Mouse (Mus musculus) inflammation-experienced regulatory T-cells, adult 6 months (primary cell): Measurements from ENCODE around the gene Rdh16f1. TPM values are rescaled to one million over a fixed set of nuclear protein-coding genes. Genes with fewer than 3 reads are reported as not detected.

Experiments used
- ATAC-seq: one replicate; pipeline ENCODE4 v1.8.0; 2017
- polyA plus RNA-seq, 3 experiments: library from polyadenylated mRNA; unstranded; fragments of 100-300 nt; shearing (Covaris generic); gene quantifications; one replicate each; pipeline ENCODE4 v1.2.1; 2017

Rdh16f1 gene
- polyA plus RNA-seq, result 1 to 10 TPM in 1 of 3 experiments, under 1 TPM in 1, not detected in 1; 0.36 to 1.1 TPM

DNA sequence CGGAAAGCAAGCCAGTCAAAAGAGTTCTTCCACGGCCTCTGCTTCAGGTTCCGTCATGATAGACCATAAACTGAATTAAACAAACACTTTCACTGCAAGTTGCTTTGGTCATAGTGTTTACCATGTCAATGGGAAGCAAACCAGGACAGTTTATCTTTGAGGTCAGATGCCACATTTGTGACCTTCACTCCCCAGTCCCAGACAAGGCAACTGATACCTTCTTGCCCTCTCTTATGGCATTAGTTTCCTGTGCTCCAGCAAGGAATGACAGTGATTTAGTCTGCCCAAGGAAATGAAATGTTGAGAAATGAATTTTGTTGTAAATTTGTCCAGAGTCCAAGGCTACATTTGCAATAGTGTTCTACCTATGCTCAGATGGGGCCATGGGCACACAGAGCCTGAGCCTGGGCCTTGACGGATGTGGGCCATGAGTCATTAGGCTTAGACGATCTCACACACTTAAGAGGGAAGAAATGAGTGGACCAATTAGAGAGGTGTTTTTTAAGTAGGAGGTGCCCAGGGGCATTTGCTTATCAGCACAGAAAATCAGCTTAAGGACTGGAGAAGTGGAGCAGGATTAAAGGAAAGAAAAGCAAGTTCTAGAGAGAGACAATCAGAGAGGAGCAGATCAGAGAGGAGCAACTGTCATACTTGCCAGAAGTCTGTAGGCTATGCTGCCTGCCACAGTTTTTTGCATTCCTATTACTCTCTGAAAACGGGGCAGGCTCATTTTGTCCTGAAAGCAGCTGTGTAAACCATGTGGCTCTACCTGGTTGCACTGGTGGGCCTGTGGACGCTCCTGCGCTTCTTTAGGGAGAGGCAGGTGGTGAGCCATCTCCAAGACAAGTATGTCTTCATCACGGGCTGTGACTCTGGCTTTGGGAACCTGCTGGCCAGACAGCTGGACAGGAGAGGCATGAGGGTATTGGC lies at the start of gene Rdh16f1, which contains the start of gene Rdh1:
Gene Rdh16f1, plus strand, starts transcription at position 607 of the 930 bp plus-strand sequence.
Gene Rdh1, plus strand, starts transcription at position 541 of the 930 bp plus-strand sequence.
- ATAC-seq, result peak; percentile 75

DNA sequence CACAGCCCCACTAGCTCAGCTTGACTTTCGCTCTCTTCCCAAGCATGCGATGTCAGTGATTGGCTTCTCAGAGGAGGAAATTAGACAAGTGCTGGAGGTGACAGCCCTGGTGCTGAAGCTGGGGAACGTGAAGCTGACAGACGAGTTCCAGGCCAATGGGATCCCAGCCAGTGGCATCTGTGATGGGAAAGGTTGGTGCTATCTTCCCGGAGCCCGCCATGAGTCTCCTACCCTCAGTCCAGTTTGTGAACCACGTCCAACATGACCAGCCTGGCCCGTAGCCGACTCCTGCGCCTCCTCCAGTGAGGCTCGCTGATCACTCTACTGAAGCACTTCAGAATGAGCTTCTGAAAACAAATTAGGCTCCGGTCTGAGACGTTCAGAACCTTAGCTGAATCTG lies 49.3 kb upstream of the Rdh16f1 start:
- ATAC-seq, result no peak

DNA sequence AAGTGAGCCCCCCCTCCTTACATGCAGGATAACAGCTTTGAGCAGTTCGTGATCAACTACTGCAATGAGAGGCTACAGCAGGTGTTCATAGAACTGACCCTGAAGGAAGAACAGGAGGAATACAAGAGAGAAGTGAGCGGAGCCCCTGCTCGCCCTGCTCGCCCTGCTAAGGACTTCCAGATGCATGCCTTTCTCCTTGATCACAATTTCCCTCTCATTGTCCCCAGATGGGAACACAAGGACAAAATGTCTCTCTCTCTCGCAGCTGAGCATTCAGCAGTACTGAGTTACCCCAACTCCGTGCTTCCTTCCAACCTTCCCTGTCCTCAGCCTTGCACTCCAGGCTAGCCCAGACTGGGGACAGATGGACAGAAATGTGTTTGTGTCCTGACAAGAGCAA lies 46.9 kb upstream of the Rdh16f1 start:
- no peak for ATAC-seq

DNA sequence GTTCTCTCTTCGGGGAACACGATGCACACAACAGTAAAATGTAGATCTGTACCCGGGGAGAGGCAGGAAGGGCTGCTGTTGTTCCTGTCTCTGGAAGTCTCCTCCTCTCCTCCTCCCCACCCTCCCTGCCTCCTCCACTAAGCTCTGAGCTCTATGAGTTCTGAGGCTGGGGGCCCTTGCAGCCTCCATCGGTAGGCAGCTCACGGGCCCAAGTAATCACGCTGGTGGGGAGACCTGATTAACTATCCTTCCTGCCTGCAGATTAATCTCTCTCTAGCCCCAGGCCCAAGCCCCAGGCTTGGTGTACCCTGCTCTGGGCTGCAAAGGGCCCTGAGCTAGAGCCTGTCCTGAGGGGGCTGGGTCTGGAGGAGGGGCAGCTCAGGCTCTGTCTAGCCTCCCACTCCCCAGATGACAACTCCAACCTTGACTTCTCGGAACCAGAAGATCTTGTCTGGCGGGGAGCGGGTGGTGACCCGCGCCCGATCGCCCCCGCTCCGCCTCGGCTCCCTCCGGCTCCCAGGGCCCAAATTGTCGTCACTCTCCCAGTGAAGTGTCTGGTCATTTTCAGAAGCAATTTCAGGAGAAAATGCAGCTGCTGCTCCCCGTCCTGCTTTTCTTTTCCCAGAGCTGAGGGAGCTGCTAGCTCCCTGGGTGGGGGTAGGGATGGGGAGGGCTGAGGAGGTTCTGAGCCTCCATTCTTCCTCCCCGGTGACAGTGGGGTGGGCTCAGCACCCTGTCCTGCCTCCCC lies 37.7 kb upstream of the Rdh16f1 start:
- no peak for ATAC-seq

DNA sequence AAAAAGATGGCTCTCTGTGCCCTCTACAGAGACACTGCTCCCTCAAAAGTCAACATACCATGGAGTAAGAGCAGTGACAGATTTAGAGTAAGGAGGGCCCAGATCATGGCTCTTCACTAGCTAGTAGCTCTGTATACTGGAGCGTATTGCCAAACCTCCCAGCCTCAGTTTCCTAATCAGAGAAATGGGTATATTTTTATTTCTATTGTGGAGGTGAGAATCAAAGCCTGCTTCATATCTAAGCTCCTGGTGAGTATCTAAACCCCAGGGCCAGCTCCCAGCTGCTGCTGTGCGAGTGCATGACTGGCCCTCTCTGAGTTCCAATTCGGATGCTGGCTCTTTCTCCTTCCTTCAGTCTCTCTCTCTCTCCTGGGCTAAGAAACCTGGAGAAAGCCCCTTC lies 35.4 kb upstream of the Rdh16f1 start, which contains the start of gene Tac2:
Gene Tac2, plus strand, starts transcription at position 301 of the 400 bp plus-strand sequence.
- ATAC-seq, result no peak

DNA sequence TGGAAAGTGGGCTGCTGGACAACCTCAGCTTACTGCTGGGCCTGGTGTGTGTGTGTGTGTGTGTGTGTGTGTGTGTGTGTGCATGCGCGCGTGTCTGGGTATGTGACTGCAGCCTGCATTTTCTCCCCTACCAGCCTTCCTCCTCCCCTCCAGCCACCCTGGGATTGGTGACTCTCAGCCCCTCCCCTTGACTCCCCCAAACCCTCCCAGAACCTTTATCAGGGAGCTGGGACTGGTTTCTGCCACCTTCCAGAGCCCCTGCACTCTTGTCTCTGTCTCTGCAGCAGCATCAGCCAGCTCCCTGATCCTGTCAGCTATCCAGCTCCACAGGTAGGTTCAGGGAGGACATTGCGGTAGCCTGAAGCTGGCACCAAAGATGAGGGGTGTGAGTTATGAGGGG lies 34.5 kb upstream of the Rdh16f1 start:
- ATAC-seq, result no peak

DNA sequence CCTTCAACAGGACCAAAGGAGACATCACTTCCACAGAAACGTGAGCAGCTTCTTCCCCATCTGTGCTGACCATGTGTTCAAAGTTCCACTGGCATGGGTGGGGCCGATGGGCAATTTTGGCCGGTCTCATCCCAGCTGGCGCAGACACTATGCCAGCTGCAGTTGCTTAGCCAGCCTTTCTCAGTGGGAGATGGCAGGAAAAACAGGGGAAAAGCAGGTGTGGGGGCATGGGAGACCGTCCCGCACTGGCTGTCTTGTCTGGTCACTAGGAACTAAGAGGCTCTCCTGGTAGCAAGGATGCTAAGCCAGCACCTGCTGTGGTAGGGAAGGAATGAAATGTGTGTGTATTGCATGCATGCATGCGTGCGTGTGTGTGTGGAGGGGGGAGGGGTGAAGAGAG lies 31.1 kb upstream of the Rdh16f1 start:
- no peak for ATAC-seq

DNA sequence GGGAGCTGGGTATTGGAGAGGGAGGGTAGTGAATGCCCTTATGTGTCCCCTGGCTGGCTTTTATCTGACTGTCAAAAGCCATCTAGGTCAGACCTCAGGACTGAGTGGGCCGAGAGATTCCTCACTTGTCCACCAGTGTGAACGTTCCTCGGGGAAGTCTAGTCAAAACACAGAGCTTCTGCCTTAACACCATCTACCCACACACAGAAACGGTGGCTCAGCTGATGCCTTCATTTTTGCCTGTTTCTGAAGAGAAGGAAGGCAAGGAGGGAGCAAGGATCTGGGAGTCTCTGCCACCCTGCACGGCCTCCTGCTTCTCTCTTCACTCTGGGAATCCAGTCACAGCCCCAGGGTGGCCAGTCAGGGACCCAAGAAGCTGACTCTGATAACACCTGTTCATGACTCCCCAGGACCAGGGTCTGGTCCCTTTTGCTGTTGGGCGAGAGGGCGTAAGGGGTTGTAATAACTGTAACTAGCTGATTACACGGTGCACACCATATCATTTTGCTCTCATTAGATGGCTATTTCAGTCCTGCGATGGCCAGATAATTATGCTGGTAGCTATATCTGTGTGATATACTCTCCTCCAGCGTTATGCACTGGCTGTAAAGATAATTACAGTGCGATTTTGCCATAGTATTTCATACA lies 29.2 kb upstream of the Rdh16f1 start:
- no peak for ATAC-seq

DNA sequence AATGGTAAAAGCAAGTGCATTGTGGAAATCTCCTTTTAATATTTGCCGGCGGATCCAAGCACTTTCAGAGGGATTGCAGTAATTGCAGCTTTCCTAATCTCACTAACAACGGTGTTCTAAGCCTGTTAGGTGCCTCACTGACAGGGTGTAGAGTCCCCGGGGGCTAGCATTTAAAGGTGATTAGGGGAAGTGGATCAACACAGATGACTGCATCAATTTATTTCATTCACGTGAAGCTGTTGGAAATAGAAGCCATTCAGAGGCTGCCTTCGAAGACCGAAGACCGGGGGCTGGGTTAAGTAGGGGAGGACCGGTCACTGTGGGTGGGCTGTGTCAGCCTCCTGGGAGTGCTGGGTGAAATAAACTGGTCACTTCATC lies 28.7 kb upstream of the Rdh16f1 start:
- no peak for ATAC-seq

DNA sequence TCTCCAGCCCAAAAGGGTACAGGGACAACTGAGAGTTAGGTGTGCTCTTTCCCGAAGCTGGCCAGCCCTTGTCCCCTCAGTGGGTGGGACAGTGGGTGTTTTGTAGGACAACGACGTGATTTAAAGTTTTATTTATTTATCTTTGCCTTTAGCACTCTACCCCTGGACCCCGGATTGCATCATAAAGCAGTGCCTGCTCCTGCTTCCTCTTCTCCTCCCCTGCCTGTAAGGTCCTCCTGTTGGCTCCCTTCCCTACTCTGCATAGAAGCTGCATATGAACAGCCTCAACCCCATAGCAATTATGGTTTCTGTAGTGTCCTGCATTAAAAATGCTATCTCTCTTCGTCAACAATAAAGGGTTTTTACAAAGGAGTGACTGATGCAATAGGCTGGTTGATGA lies 28.2 kb upstream of the Rdh16f1 start:
- ATAC-seq, result no peak

DNA sequence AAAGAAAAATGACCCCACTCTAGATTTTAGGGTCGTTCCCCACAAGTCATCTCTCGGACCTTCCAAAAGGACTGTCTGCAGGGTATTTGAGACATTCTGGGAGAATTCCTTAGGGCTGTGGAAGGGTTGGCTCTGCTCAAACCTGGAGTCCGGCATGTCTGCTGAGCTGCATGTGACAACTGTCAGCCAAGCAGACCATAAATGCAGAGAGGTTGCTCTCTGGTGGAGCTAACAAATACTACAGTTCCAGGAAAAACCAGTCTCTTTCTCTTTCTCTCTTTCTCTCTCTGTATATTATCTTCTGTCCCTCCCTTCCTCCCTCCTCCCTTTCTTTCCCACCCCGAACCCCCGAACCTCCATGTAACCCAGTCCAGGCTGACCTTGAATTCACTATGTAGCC lies 25.2 kb upstream of the Rdh16f1 start:
- ATAC-seq, result no peak

DNA sequence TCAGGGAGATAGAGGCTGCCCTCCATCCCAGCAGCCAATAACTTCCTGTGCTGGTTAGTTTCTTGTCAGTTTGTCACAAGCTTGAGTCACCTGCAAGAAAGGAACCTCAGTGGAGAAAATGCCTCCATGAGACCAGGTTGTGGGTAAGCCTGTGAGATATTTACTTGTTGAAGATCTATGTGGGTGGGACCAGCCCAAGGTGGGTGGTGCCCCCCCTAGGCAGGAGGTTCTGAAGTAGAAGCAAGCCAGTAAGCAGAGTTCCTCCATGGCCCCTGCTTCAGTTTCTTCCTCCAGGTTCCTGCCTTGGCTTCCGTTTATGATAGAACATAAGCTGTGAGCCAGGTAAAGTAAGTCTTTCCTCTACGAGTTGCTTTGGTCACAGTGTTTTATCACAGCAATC lies 23.3 kb upstream of the Rdh16f1 start:
- ATAC-seq, result no peak

DNA sequence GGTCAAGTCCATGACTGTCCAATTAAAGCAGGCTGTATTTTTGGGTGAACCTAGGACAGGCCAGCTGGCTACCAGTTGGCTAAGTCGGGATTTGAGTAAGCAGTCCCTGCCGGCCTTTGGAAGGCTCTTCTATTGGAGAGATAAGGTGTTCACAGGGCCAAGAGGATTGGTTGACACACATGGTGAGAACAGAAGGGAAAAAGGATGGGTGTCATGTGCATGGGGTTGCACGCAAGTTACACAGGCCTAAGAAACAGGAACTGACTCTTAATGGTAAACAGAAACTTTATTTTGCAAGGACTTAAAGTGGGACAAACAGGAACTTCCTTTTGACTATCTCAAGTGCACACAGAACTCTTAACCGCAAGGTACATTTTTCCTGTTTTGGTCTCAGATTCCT lies 22.7 kb upstream of the Rdh16f1 start:
- ATAC-seq, result no peak

DNA sequence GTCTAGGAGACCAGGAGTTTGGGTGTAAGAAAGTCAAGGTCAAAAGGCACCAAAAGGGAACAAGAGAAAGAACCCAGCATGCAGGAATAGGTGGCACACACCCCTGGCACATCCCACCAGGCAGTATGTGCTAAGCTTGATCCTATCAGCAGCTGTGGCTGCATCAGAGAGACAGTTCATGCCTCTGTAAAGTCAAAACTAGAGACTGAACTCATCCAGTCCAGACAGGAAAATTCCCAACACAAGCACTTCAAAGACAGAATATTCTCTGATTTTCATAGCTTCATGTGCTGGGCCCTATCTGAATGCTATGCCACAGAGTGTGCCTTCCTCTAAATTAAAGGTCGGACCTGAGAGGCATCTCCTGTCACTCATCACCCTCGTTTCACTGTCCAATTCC lies 22.0 kb upstream of the Rdh16f1 start:
- ATAC-seq, result no peak

DNA sequence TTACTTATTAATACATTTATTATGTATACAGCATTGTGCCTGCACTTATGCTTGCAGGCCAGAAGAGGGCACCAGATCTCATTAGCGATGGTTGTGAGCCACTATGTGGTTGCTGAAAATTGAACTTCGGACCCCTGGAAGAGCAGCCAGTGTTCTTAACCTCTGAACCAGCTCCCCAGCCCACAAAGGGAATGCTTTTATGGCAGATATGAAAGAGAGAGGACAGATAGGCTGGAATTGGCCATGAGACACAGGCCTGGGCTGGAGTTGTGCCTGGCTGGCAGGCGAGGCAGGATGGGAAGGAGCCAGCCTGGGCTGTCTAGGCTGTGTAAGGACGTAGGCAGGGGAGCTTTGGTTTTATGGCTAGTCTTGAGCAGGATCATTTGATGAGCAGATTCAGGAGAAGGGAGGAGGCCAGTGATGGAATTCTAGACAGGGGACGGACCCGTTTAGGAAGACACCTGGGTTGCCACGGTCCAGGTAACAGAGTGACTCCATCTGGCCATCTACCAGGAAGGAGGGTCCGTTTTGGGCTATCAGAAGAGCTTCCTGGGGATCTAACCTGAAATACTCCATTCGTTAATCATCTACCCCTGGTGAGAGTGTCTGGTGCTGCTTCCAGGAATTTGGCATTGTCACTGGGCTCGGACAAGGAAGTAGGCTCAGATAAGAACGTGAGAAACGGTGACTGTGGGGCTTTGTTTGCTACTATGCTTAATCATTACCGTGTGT lies 21.3 kb upstream of the Rdh16f1 start:
- no peak for ATAC-seq

DNA sequence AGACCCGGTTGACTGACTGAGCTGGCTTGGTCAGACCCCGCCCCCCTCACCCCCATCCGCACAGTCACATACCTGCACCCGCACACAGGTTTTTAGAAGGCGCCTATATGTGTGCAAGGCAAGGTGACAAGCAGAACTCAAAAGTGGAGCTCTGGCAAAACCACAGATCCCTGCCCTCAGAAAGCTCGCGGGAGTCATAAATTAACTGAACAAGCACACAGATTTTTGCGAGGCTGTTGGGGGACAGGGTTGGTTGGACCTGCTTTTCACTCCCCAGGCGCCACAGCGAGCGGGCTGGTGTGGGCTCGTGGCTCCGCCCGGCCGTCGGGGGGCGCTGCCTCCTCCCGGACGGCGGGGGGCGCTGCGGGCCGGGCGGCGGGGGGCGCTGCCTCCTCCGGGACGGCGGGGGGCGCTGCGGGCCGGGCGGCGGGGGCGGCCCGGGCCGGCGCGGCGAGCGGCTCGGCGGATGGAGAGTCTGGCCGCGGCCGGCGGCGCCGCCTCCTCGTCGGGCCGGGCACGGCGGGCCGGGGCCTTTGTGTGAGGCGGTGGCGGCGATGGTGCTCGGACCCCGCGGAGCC lies 20.4 kb upstream of the Rdh16f1 start, which contains the start of gene Zbtb39:
Gene Zbtb39, plus strand, starts transcription at position 456 of the 578 bp plus-strand sequence.
- ATAC-seq, result peak; percentile 69

DNA sequence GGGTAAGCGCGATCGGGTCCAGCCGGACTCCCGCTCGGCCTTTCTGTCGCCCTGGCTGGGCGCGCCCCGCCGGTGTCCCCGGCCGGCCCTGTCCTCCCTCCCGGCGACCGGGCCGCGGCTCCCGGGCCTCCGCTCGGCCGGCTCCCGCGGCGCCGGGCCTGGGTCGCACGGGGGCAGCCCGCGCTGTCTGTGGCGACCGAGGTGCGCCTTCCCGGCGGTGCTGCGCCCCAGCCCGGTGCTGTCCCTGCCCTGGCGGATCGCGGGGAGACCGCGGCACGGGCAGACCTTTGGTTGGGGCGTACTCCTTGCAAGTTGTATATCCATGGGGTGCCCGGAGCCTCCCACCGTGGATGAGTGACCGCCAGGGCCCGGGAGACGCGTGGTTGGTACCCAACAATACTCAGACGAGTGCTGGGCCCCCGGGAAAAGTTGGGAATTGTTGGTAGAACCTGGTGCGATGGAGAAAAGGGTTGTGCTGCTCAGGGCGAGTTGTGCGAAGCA lies 19.9 kb upstream of the Rdh16f1 start:
- ATAC-seq, result peak; percentile 54

DNA sequence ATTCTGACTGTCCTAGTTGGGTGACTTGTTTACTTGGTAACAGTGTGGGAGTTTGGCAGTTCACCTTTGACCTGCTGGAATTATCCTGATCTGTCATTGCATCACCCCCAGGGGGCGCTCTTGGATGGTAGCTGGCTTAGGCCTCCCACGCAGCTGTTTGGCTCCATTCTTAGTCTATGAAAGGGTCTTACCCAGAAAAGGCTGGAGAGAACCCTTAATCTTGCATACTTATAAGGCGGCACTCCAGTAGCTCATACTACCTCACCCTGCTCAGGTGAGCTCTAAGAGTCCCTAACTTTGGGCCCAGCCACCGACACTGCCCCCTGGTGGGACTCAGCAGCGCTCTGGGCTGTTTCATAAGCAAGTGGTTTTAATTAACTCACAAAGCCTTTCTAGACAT lies 14.9 kb upstream of the Rdh16f1 start:
- ATAC-seq, result peak; percentile 44

DNA sequence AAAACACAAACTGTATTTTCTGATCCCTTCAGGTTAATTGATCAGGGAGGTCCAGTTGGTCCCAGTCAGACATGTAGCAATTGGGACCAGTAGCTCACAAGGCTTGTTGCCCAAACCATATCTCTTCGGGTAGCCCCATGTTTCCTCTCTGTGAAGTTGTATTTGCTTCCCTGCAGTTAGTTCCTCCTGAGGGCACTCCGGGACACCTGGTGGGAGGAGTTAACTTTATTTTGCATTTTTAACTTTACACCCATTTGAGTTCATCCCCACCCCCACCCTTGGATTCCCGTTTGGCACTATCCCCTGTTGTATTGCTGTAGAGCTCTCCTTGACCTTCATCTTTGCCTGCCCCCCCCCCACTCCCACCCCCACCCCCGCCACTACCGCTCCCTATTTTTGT lies 13.7 kb upstream of the Rdh16f1 start:
- ATAC-seq, result no peak

DNA sequence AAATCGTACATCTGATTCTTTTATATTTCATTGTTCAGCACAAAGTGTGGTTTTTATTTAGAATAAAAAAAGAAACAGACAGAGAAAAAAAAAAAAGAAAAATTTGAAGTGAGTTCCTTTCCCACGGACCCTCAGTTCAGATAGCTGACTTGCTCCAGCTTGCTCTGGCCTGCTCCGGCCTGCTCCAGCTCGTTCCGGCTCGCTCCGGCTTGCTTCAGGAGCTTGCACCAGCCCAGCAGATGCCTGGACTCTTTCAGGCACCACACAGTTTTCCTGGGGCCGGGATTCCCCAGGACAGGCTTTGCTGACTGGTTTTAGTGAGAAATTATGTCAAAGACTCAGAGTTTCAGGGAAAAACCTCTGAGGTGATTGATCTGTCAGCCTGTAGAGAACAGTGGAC lies 12.3 kb upstream of the Rdh16f1 start:
- no peak for ATAC-seq

DNA sequence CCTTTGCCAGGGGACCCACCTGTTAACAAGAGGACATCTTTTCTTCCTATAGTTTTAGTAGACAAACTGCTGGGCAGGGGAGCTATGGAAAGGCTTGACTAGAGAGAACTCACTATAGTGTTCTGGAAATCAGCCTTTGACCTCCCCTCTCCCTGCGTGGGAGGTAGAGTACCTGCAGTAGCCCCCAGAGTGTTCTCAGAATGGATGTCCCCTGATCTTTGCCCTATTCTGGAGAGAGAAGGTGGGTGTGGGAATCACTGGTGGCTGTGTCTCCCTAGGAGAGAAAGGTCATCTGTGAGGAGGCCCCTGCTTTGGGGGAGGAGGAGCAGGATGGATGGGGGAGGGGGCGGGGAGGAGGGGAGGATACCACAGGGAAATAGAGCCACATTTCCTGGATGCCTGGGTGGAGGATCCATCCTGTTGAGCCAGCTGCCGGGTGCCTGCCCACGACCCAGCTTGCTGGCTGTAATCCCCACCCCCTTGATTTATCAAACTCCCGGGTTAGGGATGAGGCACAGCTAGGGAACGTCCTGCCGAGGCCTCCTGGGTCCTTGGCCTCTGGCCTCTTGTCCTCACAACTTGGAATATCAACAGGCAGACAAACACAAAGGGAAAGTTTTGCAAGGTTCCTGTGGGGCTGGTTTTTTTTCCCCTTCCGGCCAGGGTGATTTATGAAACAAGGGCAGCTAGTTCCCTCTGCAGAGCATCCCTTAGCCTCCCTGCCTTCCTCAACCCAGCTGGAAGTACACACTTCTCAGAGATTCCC lies 10.6 kb upstream of the Rdh16f1 start:
- no peak for ATAC-seq
